Mouse (Mus musculus) liver, postnatal 0 days (tissue): ENCODE measurements around the gene Crybb2.

Source experiments
- CTCF ChIP-seq: sonication (generic); IDR thresholded peaks from 2 replicates; pipeline ENCODE4 v1.5.1; 2016; ENCODE audit warnings: antibody characterized with exemption, low read depth
- EP300 ChIP-seq: IDR thresholded peaks from 2 replicates; pipeline ENCODE4 v1.6.1; 2016; ENCODE audit warnings: antibody characterized with exemption, low read depth, mild to moderate bottlenecking

DNA sequence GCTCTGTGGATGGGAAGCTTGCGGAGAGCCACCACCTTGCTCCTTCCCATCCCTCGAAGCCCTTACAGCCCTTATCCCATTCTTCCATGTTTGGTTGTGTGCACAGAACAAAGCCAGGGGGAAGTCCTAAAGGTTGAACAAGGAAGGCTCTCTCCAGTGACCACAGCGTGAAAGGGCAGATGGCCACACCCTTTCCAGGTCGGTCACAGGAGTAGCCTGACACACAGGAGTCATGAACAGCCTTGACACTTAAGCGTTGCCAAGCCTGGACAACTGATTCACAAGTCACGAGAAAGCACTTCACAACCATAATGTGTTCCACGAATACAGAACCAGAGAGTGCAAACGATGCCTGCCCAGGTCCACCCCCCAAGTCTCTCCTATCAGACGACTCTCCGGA lies 58.0 kb downstream of the Crybb2 start:
- TF ChIP-seq CTCF (no peak), EP300 (no peak)
